Mouse (Mus musculus) olfactory bulb, adult 2 months (tissue): Measurements from ENCODE around the gene Foxj2.

ENCODE experiments used
- CTCF ChIP-seq: fragments of 200-500 bp; IDR thresholded peaks from 2 replicates; pipeline ENCODE4 v1.5.1; 2012; ENCODE audit warnings: low read depth, mild to moderate bottlenecking, low read length, moderate library complexity; ENCODE audit not compliant: insufficient read depth
- POLR2A ChIP-seq: fragments of 200-500 bp; IDR thresholded peaks from 2 replicates; pipeline ENCODE4 v1.6.1; 2012; ENCODE audit warnings: mild to moderate bottlenecking, low read depth, low read length, moderate library complexity; ENCODE audit not compliant: insufficient read depth

DNA sequence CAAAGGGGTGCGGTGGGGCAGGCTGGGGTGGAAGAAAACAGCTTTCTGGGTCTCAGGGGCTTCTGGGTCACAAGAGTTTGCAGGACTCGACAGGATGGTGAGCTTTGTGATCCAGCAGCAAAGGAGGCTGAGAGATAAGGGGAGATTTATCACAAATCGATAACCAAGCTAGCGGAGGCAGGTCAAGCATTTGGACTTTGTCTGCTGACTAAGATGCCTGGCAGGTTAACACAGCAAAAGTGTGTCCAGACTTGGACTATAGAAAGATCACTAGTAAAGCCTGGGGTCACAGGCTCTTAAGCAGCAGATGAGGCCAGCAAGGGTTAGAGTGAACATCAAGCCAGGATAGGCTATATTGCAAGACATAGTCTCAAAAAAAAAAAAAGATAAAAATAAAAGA is 38.5 kb upstream of the Foxj2 start:
- TF ChIP-seq POLR2A, result no peak
- no peak for TF ChIP-seq CTCF
